Mouse (Mus musculus) hindbrain, embryonic 11.5 days (tissue): ENCODE results near the gene Hbp1. TPM values are rescaled to one million over a fixed set of nuclear protein-coding genes. Genes with fewer than 3 reads are reported as not detected.

ENCODE experiments used
- ATAC-seq: fragments of 200-750 bp; cut with Nextera tagmentation; 2 replicates; pipeline ENCODE4 v1.8.0; 2017; ENCODE audit warnings: mild to moderate bottlenecking, moderate TSS enrichment, moderate library complexity; ENCODE audit not compliant: low FRiP score
- DNase-seq: peaks from one replicate; pipeline ENCODE4 v3.0.0-alpha.2; 2015; ENCODE audit warnings: low spot score
- H3K27ac ChIP-seq: fragments of 300-500 bp; sonication (generic); 2 replicates; pipeline ENCODE4 v1.5.1; 2014; ENCODE audit warnings: mild to moderate bottlenecking, low read depth, low read length
- H3K27me3 ChIP-seq: fragments of 300-500 bp; sonication (generic); 2 replicates; pipeline ENCODE4 v1.6.1; 2014; ENCODE audit warnings: mild to moderate bottlenecking, low read length, moderate library complexity, mixed read lengths; ENCODE audit not compliant: control insufficient read depth, insufficient read depth
- H3K36me3 ChIP-seq: fragments of 300-500 bp; sonication (generic); 2 replicates; pipeline ENCODE4 v1.6.1; 2014; ENCODE audit warnings: mild to moderate bottlenecking, low read length, moderate library complexity, mixed read lengths; ENCODE audit not compliant: control insufficient read depth, insufficient read depth
- H3K4me1 ChIP-seq: fragments of 300-500 bp; sonication (generic); replicated peaks from 2 replicates; pipeline ENCODE4 v1.6.1; 2014; ENCODE audit warnings: low read length, mixed read lengths; ENCODE audit not compliant: control insufficient read depth, insufficient read depth
- H3K4me2 ChIP-seq: fragments of 300-500 bp; sonication (generic); replicated peaks from 2 replicates; pipeline ENCODE4 v1.6.1; 2014; ENCODE audit warnings: mild to moderate bottlenecking, low read depth, low read length
- H3K4me3 ChIP-seq: fragments of 300-500 bp; sonication (generic); 2 replicates; pipeline ENCODE4 v1.5.1; 2014; ENCODE audit warnings: low read depth, low read length
- H3K9ac ChIP-seq: fragments of 300-500 bp; sonication (generic); 2 replicates; pipeline ENCODE4 v1.6.1; 2014; ENCODE audit warnings: low read depth, low read length
- H3K9me3 ChIP-seq: fragments of 300-500 bp; sonication (generic); 2 replicates; pipeline ENCODE4 v1.6.1; 2016; ENCODE audit warnings: low read length; ENCODE audit not compliant: control insufficient read depth
- WGBS: fragments of 180-500 bp; shearing (Covaris S2); extraction: QIAGEN DNeasy Blood & Tissue Kit; methylation state at CpG from one replicate; pipeline ENCODE4 v1.1.7; 2014; 5-methylcytosine and 5-hydroxymethylcytosine counted together
- polyA plus RNA-seq: library from polyadenylated mRNA; unstranded; fragments of >200 nt; fragmentation: Nextera tagmentation; extraction: Ambion mirVana; gene quantifications from 2 replicates; pipeline ENCODE4 v1.2.1, GENCODE M21; 2014

The Hbp1 gene
- polyA plus RNA-seq, 1 experiment from 2014 or later: 104 TPM

- no peak overlapping the region for H3K4me2 ChIP-seq
- WGBS: 56% methylated on average over 4 of the region's 4 CpGs
- H3K4me3 ChIP-seq: no peak overlapping the region
- no peaks in the 10 kb centered on the region for H3K27me3 ChIP-seq
- DNase-seq (peak; percentile 78), ATAC-seq (peak; percentile 80)
- H3K9ac ChIP-seq: no peak overlapping the region
- no peaks in the 10 kb centered on the region for H3K4me1 ChIP-seq
- no peaks in the 10 kb centered on the region for H3K9me3 ChIP-seq
- no peak overlapping the region for H3K27ac ChIP-seq
- peaks cover 3% of the 10 kb centered on the region; the same call in 1 of the 2 replicates for H3K36me3 ChIP-seq
Measured at GRCm38 (mm10) chr12:31926661-31927061, 23.7 kb downstream of the Hbp1 start.

- H3K27ac ChIP-seq: no peak overlapping the region
- H3K9ac ChIP-seq: no peak overlapping the region
- no peak overlapping the region for H3K4me3 ChIP-seq
- no peaks in the 10 kb centered on the region; the same call in 1 of the 2 replicates for H3K36me3 ChIP-seq
- no peak for DNase-seq
- no peak for ATAC-seq
- WGBS: 89% methylated on average over 6 of the region's 6 CpGs
- no peaks in the 10 kb centered on the region for H3K9me3 ChIP-seq
- H3K4me2 ChIP-seq: no peak overlapping the region
- H3K4me1 ChIP-seq: no peaks in the 10 kb centered on the region
- H3K27me3 ChIP-seq: no peaks in the 10 kb centered on the region
Measured at GRCm38 (mm10) chr12:31925343-31925742, 25.0 kb downstream of the Hbp1 start.

GRCm38 (mm10) chr12:31924135-31924534 is 26.2 kb downstream of the Hbp1 start:
- Histone ChIP-seq H3K27me3 (no peaks in the 10 kb centered on the region), H3K4me3 (no peak overlapping the region), H3K9ac (no peak overlapping the region), H3K27ac (no peak overlapping the region), H3K4me2 (no peak overlapping the region), H3K9me3 (no peaks in the 10 kb centered on the region), H3K36me3 (no peaks in the 10 kb centered on the region; the same call in 1 of the 2 replicates), H3K4me1 (no peaks in the 10 kb centered on the region)
- WGBS: 93% methylated on average over 3 of the region's 3 CpGs
- ATAC-seq: no peak
- DNase-seq: no peak

- ATAC-seq (no peak), DNase-seq (no peak)
- Histone ChIP-seq H3K4me2 (no peak overlapping the region), H3K9ac (no peak overlapping the region), H3K9me3 (no peaks in the 10 kb centered on the region), H3K4me3 (no peak overlapping the region), H3K27ac (no peak overlapping the region), H3K27me3 (no peaks in the 10 kb centered on the region), H3K4me1 (no peaks in the 10 kb centered on the region), H3K36me3 (no peaks in the 10 kb centered on the region; the same call in 1 of the 2 replicates)
- WGBS: 80% methylated on average over 18 of the region's 18 CpGs
Measured at GRCm38 (mm10) chr12:31920464-31921405, 29.6 kb downstream of the Hbp1 start.

GRCm38 (mm10) chr12:31917245-31917644 is 33.1 kb downstream of the Hbp1 start:
- no peaks in the 10 kb centered on the region for H3K36me3 ChIP-seq
- no peak overlapping the region for H3K4me2 ChIP-seq
- 89% methylated on average over 5 of the region's 5 CpGs for WGBS
- H3K9ac ChIP-seq: no peak overlapping the region
- H3K9me3 ChIP-seq: no peaks in the 10 kb centered on the region
- H3K27me3 ChIP-seq: no peaks in the 10 kb centered on the region
- no peak overlapping the region for H3K27ac ChIP-seq
- H3K4me3 ChIP-seq: no peak overlapping the region
- H3K4me1 ChIP-seq: no peaks in the 10 kb centered on the region
- ATAC-seq (no peak), DNase-seq (no peak)

GRCm38 (mm10) chr12:31916691-31917090 is 33.6 kb downstream of the Hbp1 start:
- 90% methylated on average over 5 of the region's 5 CpGs for WGBS

GRCm38 (mm10) chr12:31913614-31914013 is 36.7 kb downstream of the Hbp1 start:
- no peaks in the 10 kb centered on the region for H3K27me3 ChIP-seq
- H3K4me1 ChIP-seq: no peaks in the 10 kb centered on the region
- DNase-seq (no peak), ATAC-seq (no peak)
- WGBS: 74% methylated on average over 4 of the region's 4 CpGs
- H3K4me3 ChIP-seq: no peak overlapping the region
- H3K4me2 ChIP-seq: no peak overlapping the region
- no peak overlapping the region for H3K9ac ChIP-seq
- no peaks in the 10 kb centered on the region for H3K36me3 ChIP-seq
- no peak overlapping the region for H3K27ac ChIP-seq
- no peaks in the 10 kb centered on the region for H3K9me3 ChIP-seq

More at GRCm38 (mm10) chr12:31916691-31917090, 33.6 kb downstream of the Hbp1 start:
- Histone ChIP-seq H3K4me1 (no peaks in the 10 kb centered on the region), H3K9ac (no peak overlapping the region), H3K36me3 (no peaks in the 10 kb centered on the region), H3K27me3 (no peaks in the 10 kb centered on the region), H3K4me2 (no peak overlapping the region), H3K4me3 (no peak overlapping the region), H3K9me3 (no peaks in the 10 kb centered on the region), H3K27ac (no peak overlapping the region)
- no peak for DNase-seq
- no peak for ATAC-seq

- Histone ChIP-seq H3K4me2 (no peak overlapping the region), H3K36me3 (no peaks in the 10 kb centered on the region), H3K27me3 (no peaks in the 10 kb centered on the region), H3K4me1 (no peaks in the 10 kb centered on the region), H3K9ac (no peak overlapping the region), H3K27ac (no peak overlapping the region), H3K9me3 (no peaks in the 10 kb centered on the region), H3K4me3 (no peak overlapping the region)
- ATAC-seq: no peak
- 85% methylated on average over 6 of the region's 6 CpGs for WGBS
- DNase-seq: no peak
Measured at GRCm38 (mm10) chr12:31912966-31913551, 37.3 kb downstream of the Hbp1 start.
